Mouse (Mus musculus) liver, embryonic 14.5 days (tissue): ENCODE measurements at regions not wholly inside any gene's neighbourhood (a gene's known extent, or its start where the extent isn't known, plus 50 kb on each side); places are given as distances from the start of the nearest gene placed in this dataset.

Experiments used
- ATAC-seq: fragments of 200-750 bp; cut with Nextera tagmentation; 2 replicates; pipeline ENCODE4 v1.8.0; 2017; ENCODE audit warnings: moderate number of reproducible peaks, mild to moderate bottlenecking, moderate library complexity; ENCODE audit not compliant: insufficient read depth
- DNase-seq, 3 experiments: peaks; one replicate each; pipeline ENCODE4 v3.0.0-alpha.2; 2012 to 2013; ENCODE audit warnings: low read depth in 3 of 3, low spot score in 3 of 3
- H3K27ac ChIP-seq: fragments of 300-500 bp; sonication (generic); 2 replicates; pipeline ENCODE4 v1.5.1; 2014; ENCODE audit warnings: moderate library complexity, mild to moderate bottlenecking, control low read depth, inconsistent platforms
- H3K27me3 ChIP-seq: fragments of 300-500 bp; sonication (generic); 2 replicates; pipeline ENCODE4 v1.6.1; 2014; ENCODE audit warnings: mild to moderate bottlenecking, low read length, moderate library complexity; ENCODE audit not compliant: control insufficient read depth, insufficient read depth
- H3K36me3 ChIP-seq: fragments of 300-500 bp; sonication (generic); replicated peaks from 2 replicates; pipeline ENCODE4 v1.6.1; 2014; ENCODE audit warnings: low read depth; ENCODE audit not compliant: control insufficient read depth, insufficient read depth
- H3K4me1 ChIP-seq, 2 experiments: fragments of 200-500 bp in 1 of 2; fragments of 300-500 bp in 1 of 2; sonication (generic) in 1 of 2; replicated peaks; 2 replicates each; pipeline ENCODE4 v1.6.1; 2012 to 2014; ENCODE audit warnings: antibody characterized with exemption in 1 of 2, inconsistent platforms in 1 of 2, low read length in 1 of 2; ENCODE audit not compliant: control insufficient read depth in 2 of 2, insufficient read depth in 2 of 2
- H3K4me2 ChIP-seq: fragments of 300-500 bp; sonication (generic); 2 replicates; pipeline ENCODE4 v1.6.1; 2014; ENCODE audit warnings: low read depth, mild to moderate bottlenecking, control low read depth, moderate library complexity
- H3K4me3 ChIP-seq, 2 experiments: fragments of 200-500 bp in 1 of 2; fragments of 300-500 bp in 1 of 2; sonication (generic) in 1 of 2; 2 replicates each; pipeline ENCODE4 v1.5.1; 2012 to 2014; ENCODE audit warnings: low read depth in 2 of 2, low read length in 2 of 2, mild to moderate bottlenecking in 2 of 2, control low read depth in 1 of 2, inconsistent platforms in 1 of 2, moderate library complexity in 1 of 2; ENCODE audit not compliant: insufficient read depth in 1 of 2
- H3K9ac ChIP-seq: fragments of 300-500 bp; sonication (generic); replicated peaks from 2 replicates; pipeline ENCODE4 v1.6.1; 2014; ENCODE audit warnings: mild to moderate bottlenecking, control low read depth, moderate library complexity
- H3K9me3 ChIP-seq: fragments of 300-500 bp; sonication (generic); 2 replicates; pipeline ENCODE4 v1.6.1; 2016; ENCODE audit warnings: low read length, mixed read lengths; ENCODE audit not compliant: control insufficient read depth
- CTCF ChIP-seq: IDR thresholded peaks from 2 replicates; pipeline ENCODE4 v1.5.1; 2016; ENCODE audit warnings: antibody characterized with exemption, low read depth, control low read depth
- EP300 ChIP-seq: IDR thresholded peaks from 2 replicates; pipeline ENCODE4 v1.6.1; 2016; ENCODE audit warnings: antibody characterized with exemption, low read depth
- WGBS: fragments of 180-500 bp; shearing (Covaris S2); extraction: QIAGEN DNeasy Blood & Tissue Kit; methylation state at CpG from one replicate; pipeline ENCODE4 v1.1.7; 2014; ENCODE audit not compliant: insufficient replicate concordance; 5-methylcytosine and 5-hydroxymethylcytosine counted together

- Histone ChIP-seq H3K4me2 (no peak overlapping the region), H3K9ac (no peak overlapping the region), H3K27me3 (no peaks in the 10 kb centered on the region), H3K9me3 (no peaks in the 10 kb centered on the region), H3K4me1 (no peaks in the 10 kb centered on the region), H3K4me3 (no peak overlapping the region), H3K27ac (no peak overlapping the region), H3K36me3 (no peaks in the 10 kb centered on the region)
- ATAC-seq (no peak), DNase-seq (no peak)
- WGBS = 63% methylated on average over 3 of the region's 3 CpGs
- TF ChIP-seq CTCF (no peak), EP300 (no peak)
These were observed 201.6 kb downstream of the 3110018I06Rik start for GRCm38 (mm10) chr12:107690061-107690460.

- 56% methylated on average over 6 of the region's 6 CpGs for WGBS
- H3K36me3 ChIP-seq = no peaks in the 10 kb centered on the region
- no peak for ATAC-seq
These were observed 205.3 kb downstream of the 3110018I06Rik start for GRCm38 (mm10) chr12:107693693-107694092.

GRCm38 (mm10) chr12:107695014-107695413 lies 206.6 kb downstream of the 3110018I06Rik start:
- H3K9ac ChIP-seq = no peak overlapping the region
- H3K27ac ChIP-seq = no peak overlapping the region
- ATAC-seq (no peak), DNase-seq (no peak)
- no peaks in the 10 kb centered on the region for H3K27me3 ChIP-seq
- 69% methylated on average over 2 of the region's 2 CpGs for WGBS
- H3K4me1 ChIP-seq = no peaks in the 10 kb centered on the region
- no peak overlapping the region for H3K4me2 ChIP-seq
- H3K9me3 ChIP-seq = no peaks in the 10 kb centered on the region
- no peak overlapping the region for H3K4me3 ChIP-seq
- no peaks in the 10 kb centered on the region for H3K36me3 ChIP-seq
- TF ChIP-seq CTCF = no peak

More at GRCm38 (mm10) chr12:107693693-107694092, 205.3 kb downstream of the 3110018I06Rik start:
- Histone ChIP-seq H3K9me3 (no peaks in the 10 kb centered on the region), H3K27ac (no peak overlapping the region), H3K4me1 (no peaks in the 10 kb centered on the region), H3K9ac (no peak overlapping the region), H3K4me2 (no peak overlapping the region), H3K27me3 (no peaks in the 10 kb centered on the region), H3K4me3 (no peak overlapping the region)
- TF ChIP-seq CTCF (no peak), EP300 (no peak)
- DNase-seq = no peak

GRCm38 (mm10) chr12:107695438-107696267 lies 207.2 kb downstream of the 3110018I06Rik start:
- no peak overlapping the region for H3K27ac ChIP-seq
- H3K27me3 ChIP-seq = no peaks in the 10 kb centered on the region
- no peak for DNase-seq
- H3K4me3 ChIP-seq = no peak overlapping the region
- no peak overlapping the region for H3K4me2 ChIP-seq
- H3K9me3 ChIP-seq = no peaks in the 10 kb centered on the region
- TF ChIP-seq CTCF (no peak), EP300 (no peak)
- H3K9ac ChIP-seq = no peak overlapping the region
- no peaks in the 10 kb centered on the region; a peak in 1 of 4 replicates for H3K4me1 ChIP-seq
- no peak for ATAC-seq
- WGBS = 70% methylated on average over 13 of the region's 13 CpGs
- H3K36me3 ChIP-seq = no peaks in the 10 kb centered on the region

- H3K4me2 ChIP-seq = no peak overlapping the region
- no peak overlapping the region for H3K27ac ChIP-seq
- no peaks in the 10 kb centered on the region for H3K27me3 ChIP-seq
- TF ChIP-seq CTCF = no peak
- TF ChIP-seq EP300 = no peak
- no peaks in the 10 kb centered on the region for H3K9me3 ChIP-seq
- H3K4me3 ChIP-seq = no peak overlapping the region
- DNase-seq (peak in 2 of 3 experiments; percentile 1 to 12), ATAC-seq (no peak)
- H3K4me1 ChIP-seq = no peaks in the 10 kb centered on the region; a peak in 1 of 4 replicates
- WGBS = 40% methylated on average over 5 of the region's 5 CpGs
- H3K36me3 ChIP-seq = no peaks in the 10 kb centered on the region
- no peak overlapping the region for H3K9ac ChIP-seq
These were observed 211.9 kb downstream of the 3110018I06Rik start for GRCm38 (mm10) chr12:107700317-107700716.
